Mouse (Mus musculus): ENCODE results near the gene Tmtc4.

DNA sequence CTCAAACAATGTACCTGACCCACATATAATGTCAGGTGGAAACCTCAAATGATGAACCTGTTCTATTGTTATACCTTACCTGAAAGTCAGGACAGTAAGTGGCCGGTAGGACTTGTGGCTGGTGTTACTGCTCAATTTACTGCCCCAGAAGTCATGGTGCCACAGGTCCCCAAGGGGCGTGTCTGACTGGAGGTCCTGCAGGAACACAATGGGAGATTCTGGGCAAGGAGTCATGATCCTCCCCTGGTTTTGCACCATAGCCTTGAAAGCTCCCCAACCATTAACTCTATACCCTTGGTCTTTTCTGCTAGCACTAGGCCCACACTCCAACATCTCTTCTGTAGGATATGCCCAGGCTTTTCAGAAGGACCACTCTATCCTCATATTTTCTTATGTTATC, 10.7 kb downstream of the Tmtc4 start:
- no peak for TF ChIP-seq POLR2A (IDR thresholded peaks at IDR 0.05; ENCODE audit: low read depth, low read length)
- TF ChIP-seq CTCF (IDR thresholded peaks at IDR 0.05; ENCODE audit: extremely low read depth, insufficient read length, insufficient replicate concordance, low read depth, low read length), result no peak
